Mouse (Mus musculus) erythroblast, embryonic 14.5 days (primary cell): ENCODE measurements around the gene Atrnl1. TPM values are rescaled to one million over a fixed set of nuclear protein-coding genes. Genes with fewer than 3 reads are reported as not detected.

Source experiments
- H3K27me3 ChIP-seq: 2 replicates; pipeline ENCODE4 v1.6.1; 2012; ENCODE audit warnings: inconsistent platforms; ENCODE audit not compliant: control insufficient read depth
- H3K36me3 ChIP-seq: 2 replicates; pipeline ENCODE4 v1.6.1; 2012; ENCODE audit warnings: mild to moderate bottlenecking, inconsistent platforms; ENCODE audit not compliant: control insufficient read depth
- H3K4me1 ChIP-seq: 2 replicates; pipeline ENCODE4 v1.6.1; 2012; ENCODE audit warnings: inconsistent platforms; ENCODE audit not compliant: control insufficient read depth
- H3K4me3 ChIP-seq: replicated peaks from 2 replicates; pipeline ENCODE3; 2012; ENCODE audit warnings: moderate library complexity, mild to moderate bottlenecking, inconsistent platforms
- H3K9me3 ChIP-seq: 2 replicates; pipeline ENCODE4 v1.6.1; 2012; ENCODE audit warnings: low read length, inconsistent platforms, mixed read lengths; ENCODE audit not compliant: control insufficient read depth
- GATA1 ChIP-seq: IDR thresholded peaks from 2 replicates; pipeline ENCODE4 v1.6.1; 2012; ENCODE audit warnings: low read length, inconsistent platforms, mixed read lengths
- TAL1 ChIP-seq: IDR thresholded peaks from 3 replicates; pipeline ENCODE4 v1.6.1; 2012; ENCODE audit warnings: low read length, inconsistent platforms, mixed read lengths
- polyA plus RNA-seq: library from polyadenylated mRNA; stranded (reverse); fragments of >175 nt; gene quantifications from 2 replicates; pipeline ENCODE4 v1.2.3, GENCODE M21; 2012

The Atrnl1 gene
- polyA plus RNA-seq, 1 experiment: 0.02 TPM

DNA sequence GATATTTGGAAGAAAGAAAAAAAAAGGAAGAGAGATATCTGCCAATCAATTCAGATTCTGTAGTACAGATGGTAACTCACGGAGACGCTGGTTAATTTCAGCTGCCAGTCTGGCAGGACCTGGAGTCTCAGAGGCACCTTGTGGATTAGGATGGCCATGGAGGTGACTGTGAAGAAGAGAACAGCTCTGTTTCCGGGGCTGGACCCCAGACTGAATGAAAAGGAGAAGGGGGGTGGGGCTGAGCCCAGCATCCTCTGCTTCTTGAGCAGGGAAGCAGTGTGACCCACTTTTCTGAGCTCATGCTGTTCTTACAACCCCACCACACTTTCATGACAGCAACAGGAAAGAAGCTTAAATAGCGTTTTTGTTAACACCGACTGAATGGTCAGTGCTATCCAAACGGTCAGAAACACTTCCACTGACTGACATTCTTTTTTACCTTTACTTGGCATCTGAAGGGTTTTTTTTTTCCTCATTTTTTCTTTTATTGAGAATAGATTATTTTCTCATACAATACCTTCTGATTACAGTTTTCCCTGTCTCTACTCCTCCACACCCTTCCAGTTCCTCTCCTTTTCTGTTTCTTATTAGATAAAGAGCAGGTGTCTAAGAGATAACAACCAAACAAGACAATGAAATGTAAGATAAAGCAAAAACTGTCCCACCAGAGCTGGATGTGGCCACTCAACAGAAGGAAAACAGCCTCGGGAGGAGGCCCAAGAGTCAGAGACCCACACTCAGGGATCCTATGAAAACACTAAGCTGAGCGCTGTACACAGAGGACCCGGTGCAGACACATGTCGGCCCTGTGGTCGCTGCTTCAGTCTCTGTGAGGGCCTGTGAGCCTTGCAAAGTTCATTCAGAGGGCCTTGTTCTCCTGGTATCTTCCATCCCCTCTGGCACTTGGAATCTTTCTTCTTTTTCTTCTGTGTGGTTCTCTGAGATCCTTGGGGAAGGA lies 317.0 kb downstream of the Atrnl1 start:
- H3K27me3 ChIP-seq: no peaks in the 10 kb centered on the region
- TF ChIP-seq TAL1: no peak
- no peak for TF ChIP-seq GATA1

DNA sequence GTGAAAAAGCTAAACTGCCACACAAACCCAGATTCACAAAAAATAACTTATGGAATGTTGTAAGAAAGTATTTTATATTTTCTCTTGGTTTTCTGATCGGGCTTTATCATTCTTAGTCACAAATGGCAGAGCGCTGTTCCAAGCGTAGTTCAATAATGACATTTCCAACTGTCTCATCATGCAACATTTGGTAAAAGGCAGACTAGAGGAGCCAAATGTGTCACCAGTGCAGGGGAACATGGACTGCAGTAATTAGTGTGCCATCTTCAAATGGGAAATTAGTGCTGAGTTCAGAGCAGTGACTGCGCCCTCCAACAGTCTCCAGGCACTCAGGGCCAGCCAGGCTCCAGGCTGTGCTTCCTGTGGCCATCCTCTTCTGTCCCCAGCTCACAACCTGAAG lies 320.8 kb downstream of the Atrnl1 start:
- TF ChIP-seq GATA1: no peak
- TF ChIP-seq TAL1: no peak
- Histone ChIP-seq H3K27me3 (no peaks in the 10 kb centered on the region), H3K36me3 (no peaks in the 10 kb centered on the region), H3K4me1 (peaks cover 13% of the 10 kb centered on the region), H3K4me3 (no peak overlapping the region), H3K9me3 (no peaks in the 10 kb centered on the region)

More for the DNA sequence above, 317.0 kb downstream of the Atrnl1 start:
- peaks cover 13% of the 10 kb centered on the region for H3K4me1 ChIP-seq
- H3K36me3 ChIP-seq: no peaks in the 10 kb centered on the region
- H3K4me3 ChIP-seq: no peak overlapping the region
- H3K9me3 ChIP-seq: no peaks in the 10 kb centered on the region

DNA sequence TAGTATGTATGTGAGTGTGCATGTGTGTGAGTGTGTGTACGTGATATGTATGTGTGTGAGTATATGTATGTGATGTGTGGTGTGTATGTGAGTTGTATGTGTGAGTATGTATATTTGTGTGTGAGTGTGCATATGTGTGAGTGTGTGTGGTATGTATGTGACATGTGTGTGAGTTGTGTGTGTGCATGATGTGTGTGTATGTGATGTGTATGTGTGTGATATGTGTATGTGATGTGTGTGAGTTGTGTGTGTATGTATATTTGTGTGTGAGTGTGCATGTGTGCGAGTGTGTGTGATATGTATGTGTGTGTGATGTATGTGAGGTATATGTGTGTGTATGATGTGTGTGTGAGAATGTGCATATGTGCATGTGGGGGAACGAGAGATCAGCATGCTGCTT lies 326.0 kb downstream of the Atrnl1 start:
- TF ChIP-seq GATA1 (no peak), TAL1 (no peak)
- Histone ChIP-seq H3K27me3 (no peaks in the 10 kb centered on the region), H3K36me3 (no peaks in the 10 kb centered on the region), H3K9me3 (no peaks in the 10 kb centered on the region), H3K4me1 (no peaks in the 10 kb centered on the region), H3K4me3 (no peak overlapping the region)

DNA sequence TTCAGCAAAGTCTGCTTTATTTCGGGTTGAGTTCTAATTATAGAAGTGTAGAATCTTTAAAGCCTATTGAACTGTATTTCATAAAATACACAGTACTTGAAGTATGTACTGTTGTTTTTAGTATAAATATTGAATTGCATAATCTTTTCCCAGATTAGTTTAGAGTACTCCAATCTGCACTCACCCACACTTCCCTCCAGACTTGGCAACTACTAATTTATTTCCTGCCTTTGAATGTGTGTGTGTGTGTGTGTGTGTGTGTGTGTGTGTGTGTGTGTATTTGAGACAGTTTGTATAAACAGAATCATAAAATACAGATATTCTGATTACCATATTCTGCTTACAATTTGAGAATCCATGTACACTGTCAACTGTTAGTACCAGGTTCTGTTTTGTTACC lies 328.3 kb downstream of the Atrnl1 start:
- Histone ChIP-seq H3K9me3 (no peaks in the 10 kb centered on the region), H3K27me3 (no peaks in the 10 kb centered on the region), H3K4me3 (no peak overlapping the region), H3K36me3 (no peaks in the 10 kb centered on the region), H3K4me1 (no peaks in the 10 kb centered on the region)
- TF ChIP-seq TAL1: no peak
- TF ChIP-seq GATA1: no peak

- Histone ChIP-seq H3K9me3 (no peaks in the 10 kb centered on the region), H3K4me3 (no peak overlapping the region), H3K27me3 (no peaks in the 10 kb centered on the region), H3K4me1 (peaks cover 6% of the 10 kb centered on the region), H3K36me3 (no peaks in the 10 kb centered on the region)
- no peak for TF ChIP-seq TAL1
- no peak for TF ChIP-seq GATA1
Observed at GRCm38 (mm10) chr19:57941529-57941928, 330.7 kb downstream of the Atrnl1 start.

- Histone ChIP-seq H3K27me3 (no peaks in the 10 kb centered on the region), H3K4me1 (peaks cover 6% of the 10 kb centered on the region), H3K36me3 (no peaks in the 10 kb centered on the region), H3K4me3 (no peak overlapping the region), H3K9me3 (no peaks in the 10 kb centered on the region)
- TF ChIP-seq TAL1 (no peak), GATA1 (no peak)
Observed at GRCm38 (mm10) chr19:57942281-57942680, 331.4 kb downstream of the Atrnl1 start.

DNA sequence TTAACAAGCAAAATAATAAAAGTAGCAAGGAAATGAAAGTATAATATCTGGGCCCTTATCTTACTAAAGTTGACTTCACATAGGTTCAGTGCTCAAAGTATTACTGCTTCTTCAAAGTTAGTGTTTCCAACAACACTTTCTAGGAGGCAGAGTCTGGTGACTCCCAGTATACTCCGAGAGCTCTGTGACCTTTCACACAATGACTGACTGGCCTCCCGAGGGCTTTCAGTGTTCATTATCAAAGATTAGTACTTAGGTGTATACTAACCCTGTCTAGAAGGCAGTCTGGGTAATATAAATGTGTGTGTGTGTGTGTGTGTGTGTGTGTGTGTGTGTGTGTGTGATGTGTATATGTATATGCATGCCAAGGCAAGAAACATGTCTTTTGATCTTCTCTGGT lies 332.5 kb downstream of the Atrnl1 start:
- Histone ChIP-seq H3K36me3 (no peaks in the 10 kb centered on the region), H3K4me1 (peaks cover 6% of the 10 kb centered on the region), H3K4me3 (no peak overlapping the region), H3K9me3 (no peaks in the 10 kb centered on the region), H3K27me3 (no peaks in the 10 kb centered on the region)
- TF ChIP-seq GATA1: no peak
- TF ChIP-seq TAL1: no peak

- no peak overlapping the region for H3K4me3 ChIP-seq
- H3K9me3 ChIP-seq: no peaks in the 10 kb centered on the region
- peaks cover 6% of the 10 kb centered on the region for H3K4me1 ChIP-seq
- no peaks in the 10 kb centered on the region for H3K36me3 ChIP-seq
- H3K27me3 ChIP-seq: no peaks in the 10 kb centered on the region
- TF ChIP-seq GATA1: no peak
- TF ChIP-seq TAL1: no peak
Observed at GRCm38 (mm10) chr19:57944680-57945079, 333.8 kb downstream of the Atrnl1 start.

DNA sequence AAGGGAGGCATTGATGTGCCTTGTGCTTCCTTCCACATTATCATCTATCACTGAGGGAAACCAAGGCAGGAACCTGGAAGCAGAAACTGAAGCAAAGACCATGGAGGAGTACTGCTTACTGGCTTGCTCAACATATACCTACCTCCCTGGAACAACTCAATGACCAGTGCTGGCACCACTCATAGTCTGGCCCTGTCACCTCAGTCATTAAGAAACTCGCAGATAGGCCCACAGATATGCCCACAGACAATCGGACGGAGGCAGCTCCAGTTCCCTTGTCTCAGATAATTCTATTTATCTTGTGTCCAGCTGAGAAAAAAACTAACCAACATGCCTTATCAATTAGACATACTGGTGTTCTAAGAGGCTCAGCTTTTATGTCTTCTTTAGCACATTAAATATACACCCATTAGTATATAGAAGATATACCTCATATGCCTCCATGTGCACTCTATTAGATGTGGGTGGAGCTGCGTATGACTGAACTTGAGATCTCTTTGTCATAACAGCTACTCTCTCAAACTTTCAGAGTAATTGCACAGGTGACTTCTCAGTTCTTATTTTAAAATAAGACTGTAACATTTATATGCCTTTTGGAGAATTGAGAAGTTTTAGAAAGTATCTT lies 334.9 kb downstream of the Atrnl1 start:
- no peaks in the 10 kb centered on the region for H3K36me3 ChIP-seq
- no peak overlapping the region for H3K4me3 ChIP-seq
- TF ChIP-seq TAL1 (no peak), GATA1 (no peak)
- H3K27me3 ChIP-seq: no peaks in the 10 kb centered on the region
- H3K9me3 ChIP-seq: no peaks in the 10 kb centered on the region
- peaks cover 6% of the 10 kb centered on the region for H3K4me1 ChIP-seq
